Mouse (Mus musculus) inflammation-experienced regulatory T-cells (primary cell): ENCODE measurements around the gene Ifna2. TPM values are rescaled to one million over a fixed set of nuclear protein-coding genes. Genes with fewer than 3 reads are reported as not detected.

Experiments used
- polyA plus RNA-seq, 2 experiments: library from polyadenylated mRNA; unstranded; fragments of 100-300 nt; shearing (Covaris generic); gene quantifications; one replicate each; pipeline ENCODE4 v1.2.1; 2017

Gene Ifna2
- not detected for polyA plus RNA-seq

DNA sequence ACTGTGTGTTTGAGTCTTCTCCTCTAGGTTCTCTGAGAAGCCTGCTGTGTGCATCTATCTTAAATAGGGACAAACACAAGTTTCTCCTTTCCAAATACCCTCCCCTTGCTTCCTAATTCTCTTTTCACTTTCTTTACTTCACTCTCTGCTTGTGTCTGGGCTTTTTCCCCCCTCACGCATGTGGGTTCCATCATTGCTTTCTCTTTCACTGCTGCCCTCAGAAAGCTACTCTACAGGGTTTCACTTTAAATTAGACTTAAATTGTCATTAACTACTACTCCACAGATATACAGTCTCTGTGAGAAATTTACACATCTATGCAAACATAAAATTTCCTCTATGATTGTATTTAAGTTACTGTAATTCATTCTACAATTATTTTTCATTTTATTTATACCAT lies at the start of gene Ifna2:
Gene Ifna2, minus strand, starts transcription at position 101 of the 400 bp plus-strand sequence.

DNA sequence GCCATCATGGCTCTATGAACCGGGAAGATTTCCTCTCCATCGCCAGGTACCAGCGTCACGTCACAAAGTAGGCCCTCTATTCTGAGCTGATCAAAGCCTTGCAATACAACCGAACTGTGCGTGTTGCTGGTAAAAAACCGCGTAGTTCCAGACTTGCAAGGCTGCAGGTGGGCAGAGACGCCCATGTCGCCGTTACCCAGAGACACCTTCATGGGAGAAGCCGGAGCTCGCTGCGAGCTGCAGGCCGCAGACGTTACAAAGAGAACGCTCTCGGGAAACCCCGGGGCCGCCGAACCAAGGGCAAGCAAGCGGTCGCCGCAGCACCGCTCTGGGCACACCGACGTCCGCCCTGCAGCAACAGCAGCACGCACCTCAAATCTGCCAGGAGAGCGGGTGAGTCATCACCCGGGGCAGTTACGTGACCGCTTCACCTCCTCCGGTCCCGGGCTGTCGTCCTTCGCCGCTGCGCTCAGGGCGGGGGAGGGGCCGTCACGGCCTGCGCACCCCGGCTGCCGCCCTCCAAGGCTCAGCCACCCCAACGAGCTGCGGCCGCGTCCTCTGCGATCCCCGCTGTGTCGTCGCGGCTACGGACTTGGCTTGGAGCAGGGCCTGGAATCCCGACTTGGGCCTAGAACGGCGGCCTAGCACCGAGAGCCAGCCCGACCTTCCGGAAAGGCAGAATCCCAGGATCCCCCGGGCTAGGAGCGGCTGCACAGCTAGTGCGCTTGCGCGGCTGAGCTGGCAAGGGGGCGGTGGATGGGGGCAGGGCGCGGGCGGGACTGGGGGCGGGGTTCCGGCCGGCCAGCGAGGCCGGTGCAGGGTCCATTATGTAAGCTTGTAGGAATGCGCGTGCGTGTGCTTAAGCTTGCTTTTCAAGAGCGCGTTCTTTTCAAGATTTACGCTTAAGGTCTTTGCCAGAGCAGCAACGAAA lies 38.3 kb upstream of the Ifna2 start, which contains the start of the genes Gm26566 and Klhl9:
Gene Gm26566, plus strand, starts transcription at position 15 of the 931 bp plus-strand sequence.
Gene Klhl9, minus strand, starts transcription at position 675 of the 931 bp plus-strand sequence.

DNA sequence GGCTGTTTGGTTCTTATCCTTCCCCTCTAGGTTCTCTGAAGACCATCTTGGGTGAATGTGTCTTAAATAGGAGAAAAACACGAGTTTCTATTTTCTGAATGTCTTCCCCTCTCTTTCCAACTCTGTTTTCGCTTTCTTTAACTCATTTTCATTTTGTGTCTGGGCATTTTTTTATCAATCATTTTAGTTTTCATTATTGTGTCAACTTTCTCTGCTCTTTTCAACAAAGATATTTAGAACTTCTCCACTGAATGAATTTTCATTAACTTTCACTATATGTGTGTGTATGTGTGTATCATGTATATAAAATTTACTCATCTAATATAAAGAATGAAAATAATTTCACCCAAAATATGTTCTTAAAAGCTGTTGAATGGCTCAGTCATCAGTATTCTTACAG lies 7.5 kb upstream of the Ifna2 start, which contains the start of gene Ifnab:
Gene Ifnab, minus strand, starts transcription at position 101 of the 400 bp plus-strand sequence.

GRCm38 (mm10) chr4:88676824-88677223 lies 6.9 kb downstream of the Ifna2 start, which contains the start of gene Ifna16:
Gene Ifna16, minus strand, starts transcription at chr4:88676924.

DNA sequence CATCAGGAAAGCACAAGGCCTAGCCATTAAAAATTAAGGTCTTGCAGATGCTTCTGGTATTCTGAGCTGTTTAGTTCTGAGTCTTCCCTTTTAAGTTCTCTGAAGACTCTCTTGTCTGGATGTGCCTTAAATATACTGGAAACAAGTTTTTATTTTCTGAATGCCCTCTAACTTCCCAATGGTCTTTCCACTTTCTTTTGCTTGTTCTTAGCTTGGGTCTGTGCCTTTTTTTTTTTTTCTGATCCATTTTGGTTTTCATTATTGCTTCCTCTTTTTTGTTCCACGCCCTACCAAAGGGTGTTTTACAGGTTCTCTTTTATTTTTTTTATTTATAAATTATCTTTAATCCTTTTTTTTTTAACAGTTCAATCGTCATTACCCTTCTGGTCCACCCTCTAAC lies 39.4 kb downstream of the Ifna2 start, which contains the start of gene Ifna13:
Gene Ifna13, minus strand, starts transcription at position 101 of the 400 bp plus-strand sequence.

GRCm38 (mm10) chr4:88634311-88634710 lies 49.4 kb downstream of the Ifna2 start, which contains the start of gene C87499:
Gene C87499, minus strand, starts transcription at chr4:88634411.

Other genes starting within 250 kb of the Ifna2 start
- 1 to 10 TPM in 1 of 2 experiments, under 1 TPM in 1; 0.30 to 1.8 TPM for gene Hacd4, start 245.0 kb downstream of the Ifna2 start, polyA plus RNA-seq
- gene Ifnb1, start 161.1 kb downstream of the Ifna2 start, polyA plus RNA-seq, result 1 to 10 TPM in 1 of 2 experiments, under 1 TPM in 1; 0.29 to 1.3 TPM
- 1 to 10 TPM in 1 of 2 experiments, under 1 TPM in 1; 0.45 to 2.3 TPM for gene Ifna15, start 125.7 kb downstream of the Ifna2 start, polyA plus RNA-seq
- under 1 TPM in 1 of 2 experiments, not detected in 1; 0.70 TPM for gene Ifna14, start 112.1 kb downstream of the Ifna2 start, polyA plus RNA-seq
- not detected for gene Ifna9, start 91.5 kb downstream of the Ifna2 start, polyA plus RNA-seq
- gene Ifna12, start 80.5 kb downstream of the Ifna2 start, polyA plus RNA-seq, result not detected
- gene C87499, start 49.5 kb downstream of the Ifna2 start, polyA plus RNA-seq, result under 1 TPM in 1 of 2 experiments, not detected in 1; 0.47 TPM
- gene Ifna13, start 39.5 kb downstream of the Ifna2 start, polyA plus RNA-seq, result not detected
- not detected for gene Ifna16, start 7.0 kb downstream of the Ifna2 start, polyA plus RNA-seq
- gene Ifnab, start 7.4 kb upstream of the Ifna2 start, polyA plus RNA-seq, result under 1 TPM in 1 of 2 experiments, not detected in 1; 0.30 TPM
- gene Gm26566, start 37.9 kb upstream of the Ifna2 start, polyA plus RNA-seq, result not detected
- gene Klhl9, start 38.6 kb upstream of the Ifna2 start, polyA plus RNA-seq, result 10 to 100 TPM; 19.8 to 29.0 TPM
- not detected for gene Gm13271, start 71.0 kb upstream of the Ifna2 start, polyA plus RNA-seq
- gene Gm13283, start 76.2 kb upstream of the Ifna2 start, polyA plus RNA-seq, result 1 to 10 TPM in 1 of 2 experiments, under 1 TPM in 1; 0.62 to 1.0 TPM
- under 1 TPM in 1 of 2 experiments, not detected in 1; 0.82 TPM for gene Gm13290, start 89.9 kb upstream of the Ifna2 start, polyA plus RNA-seq
- gene Gm13289, start 93.0 kb upstream of the Ifna2 start, polyA plus RNA-seq, result not detected
- not detected for gene Gm13272, start 95.9 kb upstream of the Ifna2 start, polyA plus RNA-seq
- 1 to 10 TPM in 1 of 2 experiments, not detected in 1; 1.5 TPM for gene Ifnz, start 98.2 kb upstream of the Ifna2 start, polyA plus RNA-seq
- gene Gm13276, start 101.8 kb upstream of the Ifna2 start, polyA plus RNA-seq, result not detected
- not detected for gene Gm13277, start 104.7 kb upstream of the Ifna2 start, polyA plus RNA-seq
- not detected for gene Gm13278, start 107.6 kb upstream of the Ifna2 start, polyA plus RNA-seq
- not detected for gene Gm13275, start 110.6 kb upstream of the Ifna2 start, polyA plus RNA-seq
- not detected for gene Gm13279, start 113.5 kb upstream of the Ifna2 start, polyA plus RNA-seq
- gene Gm13285, start 115.8 kb upstream of the Ifna2 start, polyA plus RNA-seq, result 1 to 10 TPM in 1 of 2 experiments, under 1 TPM in 1; 0.94 to 3.7 TPM
- not detected for gene Gm13287, start 119.3 kb upstream of the Ifna2 start, polyA plus RNA-seq
- gene Gm13288, start 121.6 kb upstream of the Ifna2 start, polyA plus RNA-seq, result not detected
- gene Ifna7, start 132.3 kb upstream of the Ifna2 start, polyA plus RNA-seq, result not detected
- gene Ifna11, start 136.0 kb upstream of the Ifna2 start, polyA plus RNA-seq, result not detected
- not detected for gene Ifna6, start 143.5 kb upstream of the Ifna2 start, polyA plus RNA-seq
- not detected for gene Ifna5, start 151.6 kb upstream of the Ifna2 start, polyA plus RNA-seq
- under 1 TPM in 1 of 2 experiments, not detected in 1; 0.71 TPM for gene Ifna4, start 157.9 kb upstream of the Ifna2 start, polyA plus RNA-seq
- not detected for gene Ifna1, start 166.2 kb upstream of the Ifna2 start, polyA plus RNA-seq
- gene Ifne, start 196.3 kb upstream of the Ifna2 start, polyA plus RNA-seq, result not detected